ENCODE assay signal across 8 mouse cellular contexts in genomic region chrX:44789036-44789760, GRCm38 (mm10). TPM values are rescaled to one million over a fixed set of nuclear protein-coding genes. Genes with fewer than 3 reads are reported as not detected.
A peak's percentile ranks its signal among the peaks of the same experiment; 100 is the strongest.
DNase-seq lines count a peak whose midpoint lies in the region; ATAC-seq lines count a peak whose summit lies in the region.

No protein-coding gene starts in this region.

- 35% methylated on average over 36 of the region's 36 CpGs for WGBS in limb, embryonic 12.5 days

- H3K9me3 ChIP-seq in limb, embryonic 12.5 days, result 0 out of 2 replicates have a peak, but pooled peaks cover 4% of the 10 kb centered on the region

- no peaks in the 10 kb centered on the region for H3K4me1 ChIP-seq in limb, embryonic 12.5 days (replicated peaks)

- no peaks in the 10 kb centered on the region for H3K36me3 ChIP-seq in limb, embryonic 12.5 days

- no peak; the same call in 1 of the 2 replicates for ATAC-seq in limb, embryonic 12.5 days (ENCODE audit: insufficient number of reproducible peaks, insufficient read depth, low FRiP score, low TSS enrichment, low read depth)

- DNase-seq in left cerebral cortex, adult 18-20 months (ENCODE audit: low spot score in 2 of 2), result peak; percentile 1 to 5
- no peak for DNase-seq in left cerebral cortex, adult 11 months (ENCODE audit: low spot score)
- peak; percentile 68 to 77 for DNase-seq in cerebellum, postnatal 10 days
- peak; percentile 4 to 14 for DNase-seq in frontal cortex, postnatal 10 days (ENCODE audit: low spot score in 2 of 2)
- peak; percentile 10 for DNase-seq in right cerebral cortex, postnatal 4 days
- DNase-seq in adrenal gland, adult 2 months, result no peak
- no peak for DNase-seq in urinary bladder, postnatal 25 days (ENCODE audit: low spot score)

- peak overlapping the region; percentile 63 for H3K9ac ChIP-seq in limb, embryonic 12.5 days (replicated peaks)

- H3K4me3 ChIP-seq in limb, embryonic 12.5 days (replicated peaks), result peak overlapping the region; percentile 48

- no peaks in the 10 kb centered on the region for H3K27me3 ChIP-seq in limb, embryonic 12.5 days

- H3K27ac ChIP-seq in limb, embryonic 12.5 days, result no peak overlapping the region

- peak overlapping the region; percentile 60 for H3K4me2 ChIP-seq in limb, embryonic 12.5 days

RNA-seq across cellular contexts. Expression of gene Dcaf12l1, which starts 0.8 kb away (rescaled TPM):
- 10 to 100 TPM; 40.6 to 46.6 TPM for total RNA-seq in left cerebral cortex, adult 18-20 months (2021)
- 9.1 and 9.6 TPM in 2 replicates for polyA plus RNA-seq in limb, embryonic 12.5 days (2016; fragmentation: Nextera tagmentation; extraction: Ambion mirVana)
- 1 to 10 TPM; 2.0 to 3.6 TPM for total RNA-seq in adrenal gland, adult 2 months (2021)
- polyA plus RNA-seq in adrenal gland, adult 2 months (2012; rRNA removed), result 4.8 and 4.9 TPM in 2 replicates

Comparison
In these comparisons a context has a peak if more than half of its experiments do, and no peak if none do; other contexts are left out.
1. DNase-seq: peak in left cerebral cortex, adult 18-20 months (2 of 2), cerebellum, postnatal 10 days (2 of 2), frontal cortex, postnatal 10 days (2 of 2) and right cerebral cortex, postnatal 4 days (single experiment); none in left cerebral cortex, adult 11 months (single experiment), adrenal gland, adult 2 months (single experiment) and urinary bladder, postnatal 25 days (single experiment).
2. RNA of gene Dcaf12l1, which starts 0.8 kb away (total RNA-seq): 40.6 to 46.6 TPM in left cerebral cortex, adult 18-20 months; 2.0 to 3.6 TPM in adrenal gland, adult 2 months; every median in the first group is over 4 times any median in the second.